Mouse (Mus musculus) heart, postnatal 0 days (tissue): ENCODE data around the gene Clybl.

Experiments used
- CTCF ChIP-seq: IDR thresholded peaks from 2 replicates; pipeline ENCODE4 v1.5.1; 2016; ENCODE audit warnings: antibody characterized with exemption, control low read depth, low read depth
- EP300 ChIP-seq: IDR thresholded peaks from 2 replicates; pipeline ENCODE4 v1.6.1; 2016; ENCODE audit warnings: antibody characterized with exemption, low read depth

DNA sequence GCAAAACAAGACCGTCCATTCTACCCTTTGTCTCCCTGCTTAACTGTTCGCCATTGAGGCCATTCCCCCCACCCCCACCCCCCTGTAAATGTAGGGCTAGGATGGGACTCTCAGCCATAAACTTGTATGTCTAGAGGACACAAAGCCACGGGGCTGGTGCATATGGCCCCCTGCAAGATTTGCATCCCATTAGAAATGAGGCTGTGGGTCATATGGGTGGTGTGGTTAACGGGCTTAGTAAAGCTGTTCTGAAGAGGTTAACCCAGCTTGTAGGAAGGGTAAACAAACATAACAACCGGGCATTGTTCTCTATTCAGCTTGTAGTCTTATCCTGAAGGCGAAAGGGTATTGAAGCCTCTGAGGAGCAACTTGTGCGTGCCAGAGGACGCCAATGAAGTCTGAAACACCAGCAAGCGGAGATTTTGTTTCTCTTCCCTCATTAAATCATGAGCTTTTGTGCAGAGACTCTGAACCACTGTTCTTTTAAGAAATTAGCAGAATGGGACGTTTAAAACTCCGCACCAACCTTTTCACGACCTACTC lies 221.3 kb downstream of the Clybl start:
- TF ChIP-seq CTCF (no peak), EP300 (no peak)
